Mouse (Mus musculus) cortical plate, adult 2 months (tissue): Measurements from ENCODE around the gene Fancc.
A peak's percentile ranks its signal among the peaks of the same experiment; 100 is the strongest.

ENCODE experiments used
- CTCF ChIP-seq: fragments of 200-500 bp; IDR thresholded peaks from 2 replicates; pipeline ENCODE4 v1.5.1; 2011; ENCODE audit warnings: mild to moderate bottlenecking, control low read depth, low read length; ENCODE audit not compliant: insufficient read depth; ENCODE audit errors: extremely low read depth
- POLR2A ChIP-seq: fragments of 200-500 bp; IDR thresholded peaks from 2 replicates; pipeline ENCODE4 v1.6.1; 2011; ENCODE audit warnings: mild to moderate bottlenecking, low read length, control low read depth; ENCODE audit not compliant: insufficient read depth; ENCODE audit errors: extremely low read depth

- TF ChIP-seq POLR2A (no peak), CTCF (peak; percentile 86)
Observed at GRCm38 (mm10) chr13:63332576-63333300, 164.3 kb downstream of the Fancc start.
